Mouse (Mus musculus): Measurements from ENCODE around the gene Hip1. TPM values are rescaled to one million over a fixed set of nuclear protein-coding genes. Genes with fewer than 3 reads are reported as not detected.
"Not testable (repeated sequence)": the region's sequence is repeated elsewhere in the genome, so short reads cannot be mapped to it uniquely, and the experiment has no call there.

Gene Hip1
- polyA plus RNA-seq, 1 experiment from 2014 or later: 3.5 TPM

DNA sequence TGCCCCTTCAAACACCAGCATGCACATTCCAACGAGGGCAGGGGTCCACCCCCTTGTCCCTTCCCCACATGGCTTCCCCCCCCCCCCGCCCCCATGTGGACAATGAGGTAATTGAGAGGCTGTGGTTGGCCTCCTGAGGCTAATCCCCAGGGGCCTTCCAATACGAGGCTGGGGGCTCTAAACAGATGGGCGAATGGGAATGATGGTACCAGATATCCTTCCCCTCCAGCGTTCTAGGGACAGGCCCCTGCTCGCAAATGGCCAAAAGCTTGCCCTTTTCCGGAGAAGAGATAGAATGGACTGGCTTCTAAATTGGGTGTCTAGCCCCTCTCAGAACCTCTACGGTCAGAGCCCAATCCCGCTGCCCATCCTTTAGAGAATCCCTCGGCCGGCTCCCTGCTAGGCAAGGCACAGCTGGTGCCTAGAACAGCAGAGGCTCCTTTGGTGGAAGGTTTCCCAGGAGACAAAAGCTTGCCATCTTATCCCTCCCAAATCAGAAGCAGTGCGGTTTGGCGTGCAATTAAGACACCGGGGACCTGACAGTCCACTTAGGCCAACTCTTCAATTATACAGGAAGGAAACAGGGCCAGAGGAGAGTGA is 55.1 kb downstream of the Hip1 start:
- WGBS (ENCODE audit: insufficient replicate concordance): 21% methylated on average over 12 of the region's 14 CpGs
- ATAC-seq (ENCODE audit: insufficient read depth): no peak
- H3K9ac ChIP-seq: no peak overlapping the region
- no peaks in the 10 kb centered on the region for H3K9me3 ChIP-seq (replicated peaks)
- H3K36me3 ChIP-seq (replicated peaks): no peaks in the 10 kb centered on the region
- H3K4me1 ChIP-seq (replicated peaks): peaks cover 5% of the 10 kb centered on the region; the same call in 1 of the 2 replicates
- peak overlapping the region; percentile 64 for H3K4me2 ChIP-seq
- H3K27me3 ChIP-seq: peaks cover 38% of the 10 kb centered on the region
- H3K4me3 ChIP-seq (replicated peaks): peak overlapping the region; percentile 54
- no peak overlapping the region for H3K27ac ChIP-seq (replicated peaks)

DNA sequence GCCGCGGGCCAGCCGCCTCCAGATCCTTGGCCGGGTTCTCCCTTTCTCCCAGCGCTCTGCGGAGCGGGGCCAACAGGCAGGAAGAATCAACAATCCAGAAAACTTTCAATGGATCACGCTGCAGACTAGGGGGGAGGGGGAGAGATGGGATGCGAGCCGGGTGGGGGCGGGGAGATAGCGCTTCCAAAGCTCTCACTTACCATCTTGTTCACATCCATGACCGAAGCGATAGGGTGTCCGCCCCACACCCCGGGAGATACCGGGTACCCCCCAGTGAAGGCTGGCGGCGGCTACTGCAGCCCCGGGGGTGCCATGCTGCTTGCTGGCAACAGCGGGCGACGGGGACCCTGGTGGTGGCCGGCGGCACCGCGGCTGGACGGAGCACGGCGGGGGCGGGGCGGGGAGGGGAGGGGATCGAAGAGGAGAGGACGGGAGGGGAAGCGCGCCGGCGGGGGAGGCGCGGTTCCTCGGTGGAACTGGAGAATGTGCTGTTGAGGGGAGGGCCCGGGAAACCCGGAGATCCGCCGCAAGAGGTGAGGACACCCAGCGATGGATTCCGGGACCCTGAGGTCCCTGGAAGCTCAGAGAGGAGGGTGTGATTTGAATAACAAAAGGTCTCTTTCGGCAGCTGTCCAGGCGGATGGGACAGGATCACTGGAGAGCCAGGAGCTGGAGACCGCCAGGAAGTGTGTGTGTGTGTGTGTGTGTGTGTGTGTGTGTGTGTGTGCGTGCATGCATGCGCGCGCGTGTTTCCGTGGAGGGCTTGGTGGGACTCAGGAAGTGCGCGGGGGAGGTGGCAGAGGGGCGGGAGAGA is 55.8 kb downstream of the Hip1 start:
- ATAC-seq (ENCODE audit: insufficient read depth): peak; percentile 76
- Histone ChIP-seq H3K4me2 (peak overlapping the region; percentile 64), H3K4me3 (replicated peaks) (peak overlapping the region; percentile 54), H3K9ac (no peak overlapping the region; the same call in 1 of the 2 replicates), H3K9me3 (replicated peaks) (no peaks in the 10 kb centered on the region), H3K27me3 (peaks cover 38% of the 10 kb centered on the region), H3K27ac (replicated peaks) (0 out of 2 replicates have a peak overlapping the region, but pooled peaks have one; percentile 38), H3K4me1 (replicated peaks) (peaks cover 5% of the 10 kb centered on the region; the same call in 1 of the 2 replicates), H3K36me3 (replicated peaks) (no peaks in the 10 kb centered on the region)
- WGBS (ENCODE audit: insufficient replicate concordance): under 1% methylated on average over 56 of the region's 59 CpGs

DNA sequence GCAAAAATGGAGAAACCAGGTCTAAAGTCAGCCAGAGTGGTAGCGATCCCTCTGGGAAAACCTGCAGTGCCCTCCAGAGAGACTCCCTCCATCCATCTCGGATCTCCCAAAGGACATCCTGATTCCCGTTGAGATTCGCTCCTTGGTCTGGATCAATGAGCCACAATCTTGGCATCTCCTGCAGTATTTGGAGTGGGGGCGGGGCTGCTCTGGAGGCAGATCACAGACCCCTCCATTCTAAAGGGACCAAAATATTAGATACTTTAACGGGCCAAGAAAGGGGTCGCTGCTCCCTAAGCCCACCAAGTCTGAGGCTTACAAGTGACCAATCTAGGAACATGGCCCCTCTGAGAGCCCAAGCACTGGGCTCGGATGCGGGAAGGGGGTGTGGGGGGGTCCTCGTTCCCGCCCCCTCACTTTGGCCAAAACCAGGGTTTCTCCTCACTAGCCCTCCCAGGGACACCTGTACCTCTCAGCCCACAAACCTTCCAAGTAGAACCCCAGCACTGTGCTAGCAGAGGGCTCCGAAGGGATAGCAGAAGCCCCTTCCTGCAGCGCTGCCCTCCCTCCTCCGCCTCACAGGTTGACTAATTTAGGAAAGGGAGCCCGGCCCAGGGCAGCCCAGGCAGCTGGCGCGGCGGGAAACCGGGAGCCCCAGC is 56.6 kb downstream of the Hip1 start:
- H3K36me3 ChIP-seq (replicated peaks): no peaks in the 10 kb centered on the region
- H3K9me3 ChIP-seq (replicated peaks): no peaks in the 10 kb centered on the region
- WGBS (ENCODE audit: insufficient replicate concordance): 5% methylated on average over 19 of the region's 19 CpGs
- 0 out of 2 replicates have a peak, but pooled peaks have one; percentile 5 for ATAC-seq (ENCODE audit: insufficient read depth)
- peak overlapping the region; percentile 64 for H3K4me2 ChIP-seq
- H3K9ac ChIP-seq: no peak overlapping the region; the same call in 1 of the 2 replicates
- H3K27ac ChIP-seq (replicated peaks): 0 out of 2 replicates have a peak overlapping the region, but pooled peaks have one; percentile 38
- H3K4me3 ChIP-seq (replicated peaks): peak overlapping the region; percentile 54
- peaks cover 38% of the 10 kb centered on the region for H3K27me3 ChIP-seq
- peaks cover 5% of the 10 kb centered on the region; the same call in 1 of the 2 replicates for H3K4me1 ChIP-seq (replicated peaks)

DNA sequence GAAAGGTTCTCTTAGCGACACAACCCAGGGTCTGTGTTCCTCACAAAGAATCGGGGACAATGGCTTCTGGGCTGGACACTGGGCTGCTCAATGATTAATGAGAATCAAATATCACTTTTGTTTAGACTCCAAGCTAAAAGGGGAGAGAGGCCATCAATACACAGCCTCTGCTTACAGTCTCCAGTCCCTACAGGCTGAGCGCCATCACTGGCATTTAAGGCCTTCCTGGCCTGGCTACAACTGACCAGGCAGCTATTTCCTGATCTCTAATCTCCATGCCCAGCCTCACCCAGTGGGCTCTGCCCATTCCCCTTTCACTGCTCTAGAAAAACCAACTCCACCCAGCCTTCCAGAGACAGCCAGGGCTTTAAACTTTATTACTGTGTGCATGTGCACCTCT is 59.6 kb downstream of the Hip1 start:
- H3K4me1 ChIP-seq (replicated peaks): peaks cover 5% of the 10 kb centered on the region; the same call in 1 of the 2 replicates
- no peaks in the 10 kb centered on the region for H3K9me3 ChIP-seq (replicated peaks)
- H3K4me3 ChIP-seq (replicated peaks): no peak overlapping the region
- WGBS (ENCODE audit: insufficient replicate concordance): 55% methylated on average over 3 of the region's 3 CpGs
- no peak overlapping the region for H3K27ac ChIP-seq (replicated peaks)
- no peak for ATAC-seq (ENCODE audit: insufficient read depth)
- peaks cover 32% of the 10 kb centered on the region for H3K27me3 ChIP-seq
- H3K4me2 ChIP-seq: no peak overlapping the region
- H3K36me3 ChIP-seq (replicated peaks): no peaks in the 10 kb centered on the region
- H3K9ac ChIP-seq: no peak overlapping the region

DNA sequence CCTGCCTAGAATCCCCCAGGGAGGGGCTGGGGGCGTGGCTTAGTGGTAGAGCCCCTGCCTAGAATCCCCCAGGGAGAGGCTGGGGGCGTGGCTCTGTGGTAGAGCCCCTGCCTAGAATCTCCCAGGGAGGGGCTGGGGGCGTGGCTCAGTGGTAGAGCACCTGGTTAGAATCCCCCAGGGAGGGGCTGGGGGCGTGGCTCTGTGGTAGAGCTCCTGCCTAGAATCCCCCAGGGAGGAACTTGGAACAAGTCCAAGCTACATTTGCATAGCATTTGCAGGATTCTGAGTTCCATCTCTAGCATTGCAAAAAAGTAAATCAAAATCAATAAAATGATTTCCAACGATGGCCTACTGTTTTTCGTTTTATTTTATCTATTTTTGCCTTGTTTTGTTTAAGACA is 61.1 kb downstream of the Hip1 start:
- not testable (repeated sequence) for H3K27ac ChIP-seq (replicated peaks); ATAC-seq (ENCODE audit: insufficient read depth); H3K4me2 ChIP-seq; H3K36me3 ChIP-seq (replicated peaks); H3K4me1 ChIP-seq (replicated peaks); H3K9me3 ChIP-seq (replicated peaks); H3K9ac ChIP-seq; H3K4me3 ChIP-seq (replicated peaks)
- H3K27me3 ChIP-seq: peaks cover 18% of the 10 kb centered on the region
- WGBS (ENCODE audit: insufficient replicate concordance): 45% methylated on average over 6 of the region's 6 CpGs

DNA sequence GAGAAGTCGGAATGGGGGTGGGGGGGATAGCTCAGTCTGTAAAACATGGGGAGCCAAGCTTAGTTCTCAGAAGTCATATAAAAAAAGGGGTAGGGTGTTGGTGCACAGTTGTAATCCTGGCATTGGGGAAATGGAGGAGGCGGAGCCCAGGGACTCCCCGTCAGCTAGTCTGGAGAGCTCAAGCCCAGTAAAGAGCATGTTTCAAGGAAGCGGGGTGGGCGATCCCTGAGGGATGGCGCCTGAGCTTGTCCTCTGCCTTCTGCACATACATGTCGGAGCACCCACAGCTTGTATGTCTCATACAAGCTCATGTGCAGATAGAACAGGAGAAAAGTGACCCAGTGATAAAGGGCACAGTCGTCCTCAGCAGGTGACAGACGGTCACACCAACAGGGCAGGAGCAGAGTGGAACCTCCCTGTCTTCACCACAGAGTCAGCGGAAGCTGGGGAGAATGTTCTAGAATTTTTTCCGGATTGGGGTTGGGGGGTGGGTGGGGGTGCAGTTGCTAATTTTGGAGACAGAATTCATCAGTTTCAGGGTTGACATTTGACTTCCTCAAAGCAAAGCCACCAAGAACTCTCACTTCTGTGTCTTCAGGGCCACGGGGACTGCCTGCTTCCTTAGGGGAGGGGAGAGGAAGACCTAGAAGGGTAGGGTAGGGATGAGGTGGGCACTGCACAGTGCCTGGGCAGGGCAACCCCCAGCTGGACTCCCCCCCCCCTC is 65.9 kb downstream of the Hip1 start:
- Histone ChIP-seq H3K4me1 (replicated peaks) (0 out of 2 replicates have a peak, but pooled peaks cover 3% of the 10 kb centered on the region), H3K4me2 (no peak overlapping the region), H3K9ac (no peak overlapping the region), H3K9me3 (replicated peaks) (no peaks in the 10 kb centered on the region), H3K27ac (replicated peaks) (peak overlapping the region; percentile 48; the same call in 1 of the 2 replicates), H3K36me3 (replicated peaks) (no peaks in the 10 kb centered on the region), H3K4me3 (replicated peaks) (no peak overlapping the region), H3K27me3 (no peaks in the 10 kb centered on the region)
- WGBS (ENCODE audit: insufficient replicate concordance): 32% methylated on average over 12 of the region's 12 CpGs
- ATAC-seq (ENCODE audit: insufficient read depth): peak; percentile 60

DNA sequence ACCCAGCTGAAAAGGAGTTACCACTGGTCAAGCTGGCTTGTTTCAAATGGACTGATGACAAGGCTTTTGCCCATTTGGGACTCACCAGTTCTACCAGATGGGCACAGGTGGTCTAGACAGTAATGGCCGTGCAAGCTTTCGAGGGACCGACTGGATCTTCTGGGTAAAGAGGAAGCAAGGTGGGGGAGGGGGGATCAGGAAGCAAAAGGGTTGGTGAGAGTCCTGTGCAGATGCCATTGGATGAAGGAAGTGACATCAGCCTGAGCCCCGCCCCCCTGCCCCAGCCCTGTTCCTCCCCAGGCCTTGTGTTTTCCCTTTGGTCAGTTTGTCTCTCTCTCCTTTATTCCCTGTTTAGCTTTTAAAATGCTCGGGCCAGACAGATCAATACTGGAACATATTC is 68.7 kb downstream of the Hip1 start:
- ATAC-seq (ENCODE audit: insufficient read depth): no peak
- Histone ChIP-seq H3K27me3 (no peaks in the 10 kb centered on the region), H3K36me3 (replicated peaks) (no peaks in the 10 kb centered on the region), H3K4me1 (replicated peaks) (0 out of 2 replicates have a peak, but pooled peaks cover 3% of the 10 kb centered on the region), H3K9me3 (replicated peaks) (no peaks in the 10 kb centered on the region), H3K27ac (replicated peaks) (no peak overlapping the region), H3K9ac (no peak overlapping the region), H3K4me2 (no peak overlapping the region), H3K4me3 (replicated peaks) (no peak overlapping the region)
- WGBS (ENCODE audit: insufficient replicate concordance): 42% methylated on average over 5 of the region's 5 CpGs

DNA sequence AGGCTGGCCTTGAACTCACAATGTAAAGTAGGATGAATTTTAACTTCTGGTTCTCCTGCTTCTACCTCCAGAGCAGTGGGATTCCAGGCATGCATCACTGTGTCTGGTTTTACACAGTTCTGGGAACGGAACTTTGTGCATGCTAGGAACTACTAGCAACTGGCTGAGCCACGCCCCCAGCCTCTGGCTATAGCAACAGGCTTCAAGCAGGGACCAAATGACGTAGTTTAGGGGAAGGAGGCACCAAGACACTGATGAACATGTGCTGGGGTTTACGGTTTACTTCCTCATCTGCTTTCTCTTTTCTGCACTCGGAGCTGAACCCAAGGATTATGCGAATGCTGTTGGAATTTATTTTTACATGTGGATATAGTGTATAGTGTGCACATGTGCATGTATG is 72.5 kb downstream of the Hip1 start:
- H3K9ac ChIP-seq: no peak overlapping the region
- no peak overlapping the region for H3K27ac ChIP-seq (replicated peaks)
- H3K4me2 ChIP-seq: no peak overlapping the region
- H3K9me3 ChIP-seq (replicated peaks): no peaks in the 10 kb centered on the region
- H3K36me3 ChIP-seq (replicated peaks): no peaks in the 10 kb centered on the region
- ATAC-seq (ENCODE audit: insufficient read depth): 0 out of 2 replicates have a peak, but pooled peaks have one; percentile 40
- no peak overlapping the region for H3K4me3 ChIP-seq (replicated peaks)
- no peaks in the 10 kb centered on the region for H3K4me1 ChIP-seq (replicated peaks)
- 29% methylated on average over 6 of the region's 6 CpGs for WGBS (ENCODE audit: insufficient replicate concordance)
- no peaks in the 10 kb centered on the region for H3K27me3 ChIP-seq

DNA sequence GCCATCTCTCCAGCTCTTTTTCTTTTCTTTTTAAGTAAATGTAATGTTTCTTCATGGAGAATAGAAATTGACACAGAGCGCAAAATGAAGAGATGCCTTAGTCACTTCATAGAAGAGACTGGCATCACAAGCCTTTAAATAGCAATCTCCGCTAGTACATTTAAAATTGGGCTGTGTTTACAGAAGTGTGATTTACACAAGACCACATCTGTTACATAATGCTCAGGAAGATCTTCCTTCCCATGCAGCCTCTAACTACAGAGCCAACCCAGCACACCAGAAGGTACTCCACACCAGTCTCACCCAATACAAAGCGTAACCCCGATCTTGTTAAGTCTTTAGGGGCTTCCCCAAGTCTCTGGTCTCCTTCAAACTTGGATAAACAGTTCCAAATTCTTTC is 73.2 kb downstream of the Hip1 start:
- H3K9ac ChIP-seq: no peak overlapping the region
- H3K4me3 ChIP-seq (replicated peaks): no peak overlapping the region
- H3K4me2 ChIP-seq: no peak overlapping the region
- no peaks in the 10 kb centered on the region for H3K9me3 ChIP-seq (replicated peaks)
- H3K27ac ChIP-seq (replicated peaks): no peak overlapping the region
- H3K4me1 ChIP-seq (replicated peaks): no peaks in the 10 kb centered on the region
- H3K36me3 ChIP-seq (replicated peaks): no peaks in the 10 kb centered on the region
- WGBS (ENCODE audit: insufficient replicate concordance): 76% methylated on average over 4 of the region's 4 CpGs
- H3K27me3 ChIP-seq: no peaks in the 10 kb centered on the region
- ATAC-seq (ENCODE audit: insufficient read depth): no peak

DNA sequence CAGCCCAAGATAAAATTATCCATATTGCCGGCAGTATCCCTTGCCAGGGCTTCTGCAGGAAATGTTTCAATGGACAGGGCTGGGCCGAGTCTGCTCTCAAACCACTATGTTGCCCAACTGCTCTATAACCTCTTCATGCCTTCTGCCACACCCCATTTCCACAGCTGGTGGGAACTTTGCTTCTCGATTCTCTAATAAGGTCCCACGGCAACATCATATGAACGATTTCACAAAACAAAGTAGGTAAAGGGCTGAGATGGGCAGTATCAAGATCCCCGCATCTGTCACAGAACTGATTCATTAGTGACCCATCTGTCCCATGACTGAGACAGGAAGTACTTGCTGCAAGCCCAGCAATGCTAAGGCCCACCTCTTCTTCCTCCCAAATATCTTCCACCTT is 76.6 kb downstream of the Hip1 start:
- no peak for ATAC-seq (ENCODE audit: insufficient read depth)
- 74% methylated on average over 6 of the region's 6 CpGs for whole genome bisulfite sequencing (ENCODE audit: insufficient replicate concordance)
- Histone ChIP-seq H3K27ac (replicated peaks) (peak overlapping the region; percentile 33; the same call in 1 of the 2 replicates), H3K27me3 (no peaks in the 10 kb centered on the region), H3K4me3 (replicated peaks) (no peak overlapping the region), H3K36me3 (replicated peaks) (no peaks in the 10 kb centered on the region), H3K9me3 (replicated peaks) (no peaks in the 10 kb centered on the region), H3K4me2 (no peak overlapping the region), H3K9ac (no peak overlapping the region), H3K4me1 (replicated peaks) (peaks cover 3% of the 10 kb centered on the region; the same call in 1 of the 2 replicates)
